In genomic region chr4:57599946-57600345, GRCm38 (mm10) we compare ENCODE assay signal across 13 mouse cellular contexts. TPM values are rescaled to one million over a fixed set of nuclear protein-coding genes. Genes with fewer than 3 reads are reported as not detected.
"Had no signal": no experiment of that assay in that cellular context is flagged by ENCODE, and none has a peak within 500 bp of the region (broad histone marks: within the 10 kb centered on the region; RNA-seq: fewer than 3 reads in every experiment).

No protein-coding gene starts in this region.

- H3K4me3 ChIP-seq: kidney, embryonic 15.5 days; limb, embryonic 13.5 days; midbrain, embryonic 12.5 days; neural tube, embryonic 13.5 days had no signal

- ATAC-seq: midbrain, embryonic 16.5 days had no signal

- H3K9me3 ChIP-seq: kidney, embryonic 15.5 days; limb, embryonic 13.5 days; midbrain, embryonic 12.5 days; neural tube, embryonic 13.5 days had no signal

- H3K4me1 ChIP-seq: midbrain, embryonic 12.5 days; neural tube, embryonic 13.5 days had no signal

- H3K4me2 ChIP-seq: kidney, embryonic 15.5 days; limb, embryonic 13.5 days; midbrain, embryonic 12.5 days; neural tube, embryonic 13.5 days had no signal

- H3K27me3 ChIP-seq: kidney, embryonic 15.5 days; limb, embryonic 13.5 days; midbrain, embryonic 12.5 days; neural tube, embryonic 13.5 days had no signal

- H3K27ac ChIP-seq: kidney, embryonic 15.5 days; limb, embryonic 13.5 days; liver, embryonic 14.5 days; midbrain, embryonic 12.5 days; neural tube, embryonic 13.5 days had no signal

- DNase-seq: kidney, postnatal 14 days; retina, postnatal 1 day; right cerebral cortex, postnatal 4 days; spleen, adult 18-20 months; thymus, adult 18-20 months; thymus, postnatal 14 days had no signal

- H3K36me3 ChIP-seq: kidney, embryonic 15.5 days; limb, embryonic 13.5 days; midbrain, embryonic 12.5 days; neural tube, embryonic 13.5 days had no signal

- H3K9ac ChIP-seq: kidney, embryonic 15.5 days; limb, embryonic 13.5 days; liver, embryonic 14.5 days; midbrain, embryonic 12.5 days; neural tube, embryonic 13.5 days had no signal

RNA-seq across cellular contexts. Expression of gene Pakap, which starts 32.0 kb away (rescaled TPM):
- total RNA-seq: megakaryocyte-erythroid progenitor cell, adult 5-6 weeks had no signal
